ENCODE assay signal across 8 mouse cellular contexts in genomic region chr11:68852486-68852901, GRCm38 (mm10). TPM values are rescaled to one million over a fixed set of nuclear protein-coding genes. Genes with fewer than 3 reads are reported as not detected.
A peak's percentile ranks its signal among the peaks of the same experiment; 100 is the strongest.
DNase-seq lines count a peak whose midpoint lies in the region; ATAC-seq and TF ChIP-seq lines count a peak whose summit lies in the region.

No protein-coding gene starts in this region.

- peak overlapping the region; percentile 99 for H3K27ac ChIP-seq in bone marrow, adult 2 months (ENCODE audit: control insufficient read depth, insufficient read depth, low read depth, low read length, poor library complexity)
- H3K27ac ChIP-seq in hindbrain, embryonic 13.5 days: peak overlapping the region; percentile 97
- peak overlapping the region; percentile 97 for H3K27ac ChIP-seq in limb, embryonic 12.5 days
- peak overlapping the region; percentile 82 for H3K27ac ChIP-seq in midbrain, embryonic 11.5 days (ENCODE audit: low read depth, low read length)
- H3K27ac ChIP-seq in stomach, embryonic 14.5 days (ENCODE audit: low read length): peak overlapping the region; percentile 99

- under 1% methylated on average over 35 of the region's 36 CpGs for WGBS in bone marrow, adult 2 months
- WGBS in hindbrain, embryonic 13.5 days: under 1% methylated on average over 36 of the region's 36 CpGs
- WGBS in limb, embryonic 12.5 days: under 1% methylated on average over 35 of the region's 36 CpGs
- 0% methylated on average over 36 of the region's 36 CpGs for WGBS in midbrain, embryonic 11.5 days
- 0% methylated on average over 31 of the region's 36 CpGs for WGBS in stomach, embryonic 14.5 days

- peak overlapping the region; percentile 97 for H3K9ac ChIP-seq in hindbrain, embryonic 13.5 days
- H3K9ac ChIP-seq in limb, embryonic 12.5 days (replicated peaks): peak overlapping the region; percentile 92
- peak overlapping the region; percentile 91 for H3K9ac ChIP-seq in midbrain, embryonic 11.5 days (ENCODE audit: low read length)
- H3K9ac ChIP-seq in stomach, embryonic 14.5 days (replicated peaks; ENCODE audit: low read depth, low read length): peak overlapping the region; percentile 89

- TF ChIP-seq CTCF in bone marrow, adult 2 months (IDR thresholded peaks at IDR 0.05; ENCODE audit: control insufficient read depth, insufficient read depth, low read length): no peak

- peaks cover 12% of the 10 kb centered on the region; the same call in 1 of the 2 replicates for H3K27me3 ChIP-seq in hindbrain, embryonic 13.5 days
- 0 out of 2 replicates have a peak, but pooled peaks cover 4% of the 10 kb centered on the region for H3K27me3 ChIP-seq in limb, embryonic 12.5 days
- no peaks in the 10 kb centered on the region for H3K27me3 ChIP-seq in midbrain, embryonic 11.5 days (ENCODE audit: control insufficient read depth, insufficient read depth, low read length)
- no peaks in the 10 kb centered on the region for H3K27me3 ChIP-seq in stomach, embryonic 14.5 days (ENCODE audit: control insufficient read depth, insufficient read depth, low read length)

- H3K9me3 ChIP-seq in hindbrain, embryonic 13.5 days: no peaks in the 10 kb centered on the region
- H3K9me3 ChIP-seq in limb, embryonic 12.5 days: no peaks in the 10 kb centered on the region
- no peaks in the 10 kb centered on the region for H3K9me3 ChIP-seq in midbrain, embryonic 11.5 days (ENCODE audit: control insufficient read depth, low read length)
- no peaks in the 10 kb centered on the region for H3K9me3 ChIP-seq in stomach, embryonic 14.5 days (ENCODE audit: control insufficient read depth, low read depth, low read length)

- H3K4me3 ChIP-seq in bone marrow, adult 2 months (replicated peaks; ENCODE audit: control insufficient read depth, low read depth, low read length): peak overlapping the region; percentile 89
- peak overlapping the region; percentile 98 for H3K4me3 ChIP-seq in hindbrain, embryonic 13.5 days
- H3K4me3 ChIP-seq in limb, embryonic 12.5 days (replicated peaks): peak overlapping the region; percentile 91
- H3K4me3 ChIP-seq in midbrain, embryonic 11.5 days (ENCODE audit: low read depth, low read length): peak overlapping the region; percentile 93
- peak overlapping the region; percentile 97 for H3K4me3 ChIP-seq in stomach, embryonic 14.5 days (ENCODE audit: low read depth, low read length)

- peak; percentile 74 for ATAC-seq in hindbrain, embryonic 13.5 days (ENCODE audit: low FRiP score)
- ATAC-seq in limb, embryonic 12.5 days (ENCODE audit: insufficient number of reproducible peaks, insufficient read depth, low FRiP score, low TSS enrichment, low read depth): peak; percentile 70; the same call in 1 of the 2 replicates
- no peak for ATAC-seq in midbrain, embryonic 11.5 days (ENCODE audit: low FRiP score)
- ATAC-seq in stomach, embryonic 14.5 days (ENCODE audit: insufficient number of reproducible peaks, insufficient read depth, low FRiP score, low read depth): peak; percentile 31; the same call in 1 of the 2 replicates

- peaks cover 4% of the 10 kb centered on the region; the same call in 1 of the 2 replicates for H3K4me1 ChIP-seq in bone marrow, adult 2 months (ENCODE audit: control insufficient read depth, insufficient read depth, low read length)
- peaks cover 37% of the 10 kb centered on the region for H3K4me1 ChIP-seq in hindbrain, embryonic 13.5 days (replicated peaks)
- peaks cover 23% of the 10 kb centered on the region for H3K4me1 ChIP-seq in limb, embryonic 12.5 days (replicated peaks)
- peaks cover 18% of the 10 kb centered on the region for H3K4me1 ChIP-seq in midbrain, embryonic 11.5 days (ENCODE audit: control insufficient read depth, insufficient read depth, low read length)
- peaks cover 18% of the 10 kb centered on the region for H3K4me1 ChIP-seq in stomach, embryonic 14.5 days (ENCODE audit: control insufficient read depth, insufficient read depth, low read length)

- H3K4me2 ChIP-seq in hindbrain, embryonic 13.5 days: peak overlapping the region; percentile 72
- H3K4me2 ChIP-seq in limb, embryonic 12.5 days: peak overlapping the region; percentile 65
- H3K4me2 ChIP-seq in midbrain, embryonic 11.5 days: peak overlapping the region; percentile 80
- H3K4me2 ChIP-seq in stomach, embryonic 14.5 days (replicated peaks; ENCODE audit: low read depth, low read length): peak overlapping the region; percentile 56

- TF ChIP-seq POLR2A in bone marrow, adult 2 months (IDR thresholded peaks at IDR 0.05; ENCODE audit: borderline replicate concordance, control insufficient read depth, low read depth, low read length): no peak

- H3K36me3 ChIP-seq in hindbrain, embryonic 13.5 days: no peaks in the 10 kb centered on the region
- no peaks in the 10 kb centered on the region for H3K36me3 ChIP-seq in limb, embryonic 12.5 days
- no peaks in the 10 kb centered on the region for H3K36me3 ChIP-seq in midbrain, embryonic 11.5 days (ENCODE audit: control insufficient read depth, insufficient read depth, low read length)
- no peaks in the 10 kb centered on the region for H3K36me3 ChIP-seq in stomach, embryonic 14.5 days (ENCODE audit: control insufficient read depth, insufficient read depth, low read length)

- peak; percentile 56 for DNase-seq in embryo, embryonic 10 days (ENCODE audit: low spot score)
- DNase-seq in embryo, embryonic 9.5 days (ENCODE audit: extremely low spot score): no peak
- peak; percentile 27 for DNase-seq in forelimb bud, embryonic 11.5 days (ENCODE audit: low read depth, low spot score)
- no peak for DNase-seq in midbrain, embryonic 11.5 days (ENCODE audit: low spot score, missing footprints)

RNA-seq across cellular contexts. Expression of gene Ndel1, which starts 19.2 kb away (rescaled TPM):
- polyA plus RNA-seq in bone marrow, adult 2 months (2011; ENCODE audit: insufficient read depth, insufficient read length, low replicate concordance, missing spikeins): 21.2 and 25.6 TPM in 2 replicates
- polyA plus RNA-seq in hindbrain, embryonic 13.5 days (2015; fragmentation: Nextera tagmentation; extraction: Ambion mirVana): 90.8 and 92.6 TPM in 2 replicates
- 69.5 and 74.7 TPM in 2 replicates for polyA plus RNA-seq in limb, embryonic 12.5 days (2016; fragmentation: Nextera tagmentation; extraction: Ambion mirVana)
- 47.6 and 49.6 TPM in 2 replicates for polyA plus RNA-seq in midbrain, embryonic 11.5 days (2014; fragmentation: Nextera tagmentation; extraction: Ambion mirVana)
- 68.5 and 75.0 TPM in 2 replicates for polyA plus RNA-seq in stomach, embryonic 14.5 days (2014; fragmentation: Nextera tagmentation; extraction: Ambion mirVana)

RNA-seq across cellular contexts. Expression of gene Rnf222, which starts 35.9 kb away (rescaled TPM):
- 1.4 TPM in 1 of 2 replicates, not detected in the other for polyA plus RNA-seq in bone marrow, adult 2 months (2011; ENCODE audit: insufficient read depth, insufficient read length, low replicate concordance, missing spikeins)
- 0.09 TPM in 1 of 2 replicates, not detected in the other for polyA plus RNA-seq in hindbrain, embryonic 13.5 days (2015; fragmentation: Nextera tagmentation; extraction: Ambion mirVana)
- polyA plus RNA-seq in limb, embryonic 12.5 days (2016; fragmentation: Nextera tagmentation; extraction: Ambion mirVana): 0.05 TPM in 1 of 2 replicates, not detected in the other
- polyA plus RNA-seq in midbrain, embryonic 11.5 days (2014; fragmentation: Nextera tagmentation; extraction: Ambion mirVana): 0.04 and 0.07 TPM in 2 replicates
- polyA plus RNA-seq in stomach, embryonic 14.5 days (2014; fragmentation: Nextera tagmentation; extraction: Ambion mirVana): not detected in 2 replicates

RNA-seq across cellular contexts. Expression of gene Rpl26, which starts 48.9 kb away (rescaled TPM):
- polyA plus RNA-seq in bone marrow, adult 2 months (2011; ENCODE audit: insufficient read depth, insufficient read length, low replicate concordance, missing spikeins): 2,007 and 3,389 TPM in 2 replicates
- 684 and 691 TPM in 2 replicates for polyA plus RNA-seq in hindbrain, embryonic 13.5 days (2015; fragmentation: Nextera tagmentation; extraction: Ambion mirVana)
- polyA plus RNA-seq in limb, embryonic 12.5 days (2016; fragmentation: Nextera tagmentation; extraction: Ambion mirVana): 1,086 and 1,101 TPM in 2 replicates
- 841 and 881 TPM in 2 replicates for polyA plus RNA-seq in midbrain, embryonic 11.5 days (2014; fragmentation: Nextera tagmentation; extraction: Ambion mirVana)
- 1,222 and 1,288 TPM in 2 replicates for polyA plus RNA-seq in stomach, embryonic 14.5 days (2014; fragmentation: Nextera tagmentation; extraction: Ambion mirVana)

Comparison
In these comparisons a context has a peak if more than half of its experiments do, and no peak if none do; other contexts are left out.
1. DNase-seq: peak in embryo, embryonic 10 days (single experiment) and forelimb bud, embryonic 11.5 days (single experiment); none in embryo, embryonic 9.5 days (single experiment) and midbrain, embryonic 11.5 days (single experiment).
2. Peak in every context shown above with its lines, with median percentiles within 50 percentile points of each other: H3K27ac ChIP-seq, H3K4me3 ChIP-seq, H3K4me2 ChIP-seq and H3K9ac ChIP-seq.